Mouse (Mus musculus) liver, postnatal 0 days (tissue): ENCODE measurements around the gene Ppp1r12b. TPM values are rescaled to one million over a fixed set of nuclear protein-coding genes. Genes with fewer than 3 reads are reported as not detected.
A peak's percentile ranks its signal among the peaks of the same experiment; 100 is the strongest.

Source experiments
- ATAC-seq: fragments of 200-750 bp; cut with Nextera tagmentation; 2 replicates; pipeline ENCODE4 v1.8.0; 2017; ENCODE audit warnings: mild to moderate bottlenecking, moderate library complexity
- DNase-seq: peaks from one replicate; pipeline ENCODE4 v3.0.0-alpha.2; 2016
- H3K27ac ChIP-seq: fragments of 300-500 bp; sonication (generic); 2 replicates; pipeline ENCODE4 v1.5.1; 2014; ENCODE audit warnings: antibody characterized with exemption, moderate library complexity, mild to moderate bottlenecking, low read depth
- H3K27me3 ChIP-seq: fragments of 300-500 bp; sonication (generic); 2 replicates; pipeline ENCODE4 v1.6.1; 2014; ENCODE audit warnings: low read length, control low read depth, mixed read lengths; ENCODE audit not compliant: insufficient read depth
- H3K36me3 ChIP-seq: fragments of 300-500 bp; sonication (generic); replicated peaks from 2 replicates; pipeline ENCODE4 v1.6.1; 2014; ENCODE audit warnings: mild to moderate bottlenecking, control low read depth, low read length, moderate library complexity, mixed read lengths; ENCODE audit not compliant: insufficient read depth
- H3K4me1 ChIP-seq: fragments of 300-500 bp; sonication (generic); 2 replicates; pipeline ENCODE4 v1.6.1; 2014; ENCODE audit warnings: antibody characterized with exemption, mild to moderate bottlenecking, control low read depth; ENCODE audit not compliant: insufficient read depth
- H3K4me2 ChIP-seq: fragments of 300-500 bp; sonication (generic); 2 replicates; pipeline ENCODE4 v1.6.1; 2014; ENCODE audit warnings: low read depth, mild to moderate bottlenecking, low read length, moderate library complexity, mixed read lengths
- H3K4me3 ChIP-seq: fragments of 300-500 bp; sonication (generic); 2 replicates; pipeline ENCODE4 v1.5.1; 2014; ENCODE audit warnings: low read depth, low read length
- H3K9ac ChIP-seq: fragments of 300-500 bp; sonication (generic); replicated peaks from 2 replicates; pipeline ENCODE4 v1.6.1; 2014; ENCODE audit warnings: mild to moderate bottlenecking, moderate library complexity
- H3K9me3 ChIP-seq: fragments of 300-500 bp; sonication (generic); 2 replicates; pipeline ENCODE4 v1.6.1; 2016; ENCODE audit warnings: mild to moderate bottlenecking, control low read depth, low read length, mixed read lengths
- CTCF ChIP-seq: sonication (generic); IDR thresholded peaks from 2 replicates; pipeline ENCODE4 v1.5.1; 2016; ENCODE audit warnings: antibody characterized with exemption, low read depth
- EP300 ChIP-seq: IDR thresholded peaks from 2 replicates; pipeline ENCODE4 v1.6.1; 2016; ENCODE audit warnings: antibody characterized with exemption, low read depth, mild to moderate bottlenecking
- WGBS: fragments of 180-500 bp; shearing (Covaris S2); extraction: QIAGEN DNeasy Blood & Tissue Kit; methylation state at CpG from one replicate; pipeline ENCODE4 v1.1.7; 2014; ENCODE audit not compliant: insufficient replicate concordance; 5-methylcytosine and 5-hydroxymethylcytosine counted together
- polyA plus RNA-seq: library from polyadenylated mRNA; unstranded; fragments of >200 nt; fragmentation: Nextera tagmentation; extraction: Ambion mirVana; gene quantifications from 2 replicates; pipeline ENCODE4 v1.2.1, GENCODE M21; 2015

The Ppp1r12b gene
- polyA plus RNA-seq, 1 experiment from 2014 or later = 0.93 TPM

DNA sequence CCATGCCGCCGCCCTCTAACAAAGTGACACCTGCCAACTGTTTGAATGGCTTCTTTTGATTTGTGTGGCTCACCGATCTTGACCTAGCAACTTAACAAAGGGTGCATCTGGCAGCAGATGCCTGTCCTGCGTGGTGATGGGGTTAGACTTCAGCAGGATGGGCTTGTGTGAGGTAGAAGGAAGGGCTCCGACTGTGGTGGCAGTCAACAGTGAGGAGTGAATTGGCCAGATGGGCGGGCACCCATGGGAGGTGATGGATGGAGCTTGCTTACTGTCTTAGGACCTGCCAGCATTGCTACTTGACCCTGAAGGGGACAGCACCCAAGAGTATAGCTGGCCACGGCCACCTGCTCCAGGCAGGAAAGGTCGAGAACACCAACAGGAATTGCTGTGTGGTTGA lies 241.6 kb downstream of the Ppp1r12b start:
- H3K36me3 ChIP-seq = no peaks in the 10 kb centered on the region
- no peaks in the 10 kb centered on the region for H3K9me3 ChIP-seq
- no peak overlapping the region for H3K27ac ChIP-seq
- ATAC-seq (no peak), DNase-seq (no peak)
- no peak overlapping the region for H3K4me2 ChIP-seq
- no peak overlapping the region for H3K4me3 ChIP-seq
- peaks cover 3% of the 10 kb centered on the region for H3K4me1 ChIP-seq
- peaks cover 24% of the 10 kb centered on the region for H3K27me3 ChIP-seq
- WGBS = 63% methylated on average over 8 of the region's 8 CpGs
- TF ChIP-seq EP300 (no peak), CTCF (no peak)
- no peak overlapping the region for H3K9ac ChIP-seq

DNA sequence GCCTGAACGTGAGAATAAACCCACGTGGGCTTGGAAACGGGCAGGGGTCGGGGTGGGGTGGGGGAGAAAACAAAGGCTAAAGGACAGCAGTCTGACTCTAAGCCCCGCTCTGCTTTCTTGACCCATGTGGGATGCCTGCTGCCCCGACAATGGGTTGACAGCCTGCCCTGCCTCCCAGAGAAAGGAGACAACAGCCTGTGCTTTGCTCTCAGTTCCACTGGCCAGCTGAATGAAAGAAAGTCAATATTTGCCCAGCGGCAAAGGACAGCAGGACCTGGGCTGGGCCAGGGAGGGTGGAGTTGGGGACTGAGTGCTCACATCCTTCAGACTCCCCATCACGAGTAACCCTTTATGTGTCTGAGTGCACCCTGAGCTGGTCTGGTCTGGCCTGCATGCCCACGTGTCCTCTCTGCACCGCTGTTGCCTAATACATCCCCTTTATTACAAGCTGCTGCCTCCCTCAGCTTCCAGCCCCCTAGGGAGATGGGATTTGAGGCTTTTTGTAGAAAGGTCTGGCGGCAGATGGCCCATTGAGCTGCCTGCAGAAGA lies 242.2 kb downstream of the Ppp1r12b start:
- no peak for DNase-seq
- TF ChIP-seq EP300 = no peak
- no peak for TF ChIP-seq CTCF
- H3K4me2 ChIP-seq = no peak overlapping the region
- no peak overlapping the region for H3K27ac ChIP-seq
- no peaks in the 10 kb centered on the region for H3K9me3 ChIP-seq
- no peak overlapping the region for H3K9ac ChIP-seq
- no peak overlapping the region for H3K4me3 ChIP-seq
- peaks cover 31% of the 10 kb centered on the region for H3K27me3 ChIP-seq
- 40% methylated on average over 11 of the region's 11 CpGs for WGBS
- peaks cover 9% of the 10 kb centered on the region for H3K4me1 ChIP-seq
- peak; percentile 66; the same call in 1 of the 2 replicates for ATAC-seq
- no peaks in the 10 kb centered on the region for H3K36me3 ChIP-seq

DNA sequence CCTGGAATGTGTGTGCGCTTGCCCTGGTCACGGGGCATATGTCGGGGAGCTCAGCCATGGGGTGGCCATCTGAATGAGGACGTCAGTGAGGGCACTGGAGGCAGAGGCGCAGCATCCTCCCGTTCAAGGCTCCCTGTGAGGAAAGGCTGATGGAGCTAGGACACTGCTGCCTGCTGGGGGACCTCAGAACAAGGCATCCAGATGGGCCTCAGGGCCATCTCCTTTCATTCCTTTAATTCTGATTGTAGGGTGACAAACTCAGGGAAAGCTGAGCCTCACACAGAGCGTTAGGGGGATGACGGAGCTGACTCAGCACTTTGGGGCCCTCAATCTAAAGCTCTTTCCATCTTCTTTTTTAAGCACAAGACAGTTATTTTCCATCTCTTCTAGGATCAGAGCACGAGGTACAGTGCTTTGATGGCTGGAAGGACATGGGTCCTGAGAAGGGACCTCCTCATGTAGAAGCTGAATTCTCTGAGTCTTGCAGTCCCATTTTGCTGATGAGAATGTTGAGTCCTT lies 242.9 kb downstream of the Ppp1r12b start:
- peaks cover 36% of the 10 kb centered on the region for H3K27me3 ChIP-seq
- H3K9me3 ChIP-seq = no peaks in the 10 kb centered on the region
- no peak overlapping the region for H3K4me2 ChIP-seq
- no peak overlapping the region for H3K4me3 ChIP-seq
- 67% methylated on average over 9 of the region's 9 CpGs for WGBS
- no peaks in the 10 kb centered on the region for H3K36me3 ChIP-seq
- no peak overlapping the region for H3K9ac ChIP-seq
- DNase-seq (no peak), ATAC-seq (no peak)
- peaks cover 9% of the 10 kb centered on the region for H3K4me1 ChIP-seq
- H3K27ac ChIP-seq = no peak overlapping the region
- TF ChIP-seq EP300 = no peak
- no peak for TF ChIP-seq CTCF

DNA sequence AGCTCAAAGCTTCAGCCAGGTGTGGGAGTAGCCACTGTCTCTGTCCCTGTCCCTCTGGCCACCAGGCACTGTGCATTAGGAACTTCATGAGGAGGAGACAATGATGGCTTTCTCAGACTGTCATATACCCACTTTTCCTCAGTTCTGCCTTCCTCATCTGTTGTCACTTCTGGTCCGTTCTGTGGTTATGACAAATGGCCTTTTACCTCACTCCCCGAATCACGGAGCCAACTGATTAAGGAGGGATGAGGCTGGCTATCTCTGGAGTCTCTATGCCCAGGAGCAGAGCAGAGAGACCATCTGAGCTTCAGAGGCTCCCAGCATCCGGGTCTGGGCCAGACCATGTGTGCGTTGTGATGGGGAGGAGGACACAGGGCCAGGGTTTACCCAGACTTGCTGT lies 244.1 kb downstream of the Ppp1r12b start:
- TF ChIP-seq CTCF (no peak), EP300 (no peak)
- 55% methylated on average over 5 of the region's 5 CpGs for WGBS
- Histone ChIP-seq H3K36me3 (no peaks in the 10 kb centered on the region), H3K9ac (no peak overlapping the region), H3K27me3 (peaks cover 40% of the 10 kb centered on the region), H3K4me2 (no peak overlapping the region), H3K4me3 (no peak overlapping the region), H3K4me1 (peaks cover 9% of the 10 kb centered on the region), H3K9me3 (no peaks in the 10 kb centered on the region), H3K27ac (no peak overlapping the region)
- ATAC-seq (no peak), DNase-seq (no peak)

DNA sequence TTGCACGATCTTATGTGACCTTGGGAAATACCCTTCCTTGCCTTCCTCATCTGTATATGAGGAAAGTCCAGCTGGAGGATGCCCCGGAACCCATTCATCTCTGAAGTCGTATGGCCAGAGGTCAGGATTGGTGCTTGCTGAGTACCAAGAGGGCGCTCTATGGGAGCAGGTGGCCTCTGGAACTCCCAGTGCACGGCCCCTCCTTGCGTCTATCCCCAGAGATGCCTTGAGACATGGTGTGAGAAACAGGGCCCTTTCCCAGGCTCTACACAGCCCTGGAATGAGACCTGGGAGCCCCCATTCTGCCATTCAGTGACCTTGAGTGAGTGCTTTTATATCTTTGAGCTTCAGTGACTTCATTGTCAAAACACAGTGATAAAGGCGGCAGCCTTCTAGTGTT lies 244.7 kb downstream of the Ppp1r12b start:
- Histone ChIP-seq H3K4me2 (no peak overlapping the region), H3K27ac (no peak overlapping the region), H3K27me3 (peaks cover 40% of the 10 kb centered on the region), H3K4me3 (no peak overlapping the region), H3K9me3 (no peaks in the 10 kb centered on the region), H3K36me3 (no peaks in the 10 kb centered on the region), H3K4me1 (peaks cover 9% of the 10 kb centered on the region), H3K9ac (no peak overlapping the region)
- TF ChIP-seq EP300 = no peak
- no peak for TF ChIP-seq CTCF
- WGBS = 68% methylated on average over 7 of the region's 7 CpGs
- ATAC-seq = no peak
- no peak for DNase-seq

DNA sequence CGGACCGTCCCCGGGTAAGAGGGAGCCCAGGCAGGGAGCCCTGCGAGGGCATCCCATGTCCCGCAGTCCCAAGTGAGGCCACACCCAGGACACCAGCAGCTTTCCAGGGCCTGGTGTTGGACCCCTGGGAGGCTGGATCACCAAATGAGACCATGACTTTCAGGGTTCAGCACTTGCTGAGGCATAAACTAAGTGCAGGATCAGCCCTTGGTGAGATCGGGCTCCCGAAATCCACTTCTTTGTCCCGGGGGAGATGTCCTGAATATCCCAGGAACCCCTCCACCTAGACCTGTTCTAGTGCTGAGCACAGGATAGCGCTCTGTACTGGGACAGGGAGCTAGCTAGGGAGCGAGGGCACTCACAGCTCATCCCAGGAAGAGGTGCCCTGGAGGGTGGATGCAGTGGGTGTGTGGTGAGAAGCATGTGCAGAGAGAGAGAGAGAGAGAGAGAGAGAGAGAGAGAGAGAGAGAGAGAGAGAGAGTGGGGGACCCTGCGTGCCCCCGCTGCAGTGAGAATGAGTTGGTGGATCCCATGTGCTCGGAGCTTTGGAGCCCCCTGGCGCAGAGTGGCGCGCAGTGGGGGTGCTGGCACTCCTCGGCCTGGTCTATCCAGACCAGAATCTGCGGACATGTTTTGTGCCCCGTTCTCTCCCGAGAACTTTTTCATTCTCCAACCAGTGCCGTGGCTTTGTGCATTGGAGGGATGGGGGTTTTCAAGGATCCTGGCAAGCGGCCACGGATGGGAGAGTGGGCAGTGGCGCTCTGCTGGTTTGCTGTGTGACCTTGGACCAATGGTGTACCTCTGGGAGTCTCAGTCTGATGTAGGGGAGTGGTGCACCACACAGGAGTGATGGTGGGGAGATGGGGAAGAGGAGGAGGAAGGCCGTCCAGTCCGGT lies 246.1 kb downstream of the Ppp1r12b start:
- H3K27me3 ChIP-seq = peaks cover 40% of the 10 kb centered on the region

More for the DNA sequence above, 246.1 kb downstream of the Ppp1r12b start:
- no peak for DNase-seq
- 21% methylated on average over 25 of the region's 26 CpGs for WGBS
- Histone ChIP-seq H3K36me3 (no peaks in the 10 kb centered on the region), H3K4me2 (peak overlapping the region; percentile 65), H3K4me3 (peak overlapping the region; percentile 24), H3K9me3 (no peaks in the 10 kb centered on the region), H3K4me1 (peaks cover 9% of the 10 kb centered on the region), H3K9ac (no peak overlapping the region), H3K27ac (no peak overlapping the region)
- ATAC-seq = no peak
- TF ChIP-seq CTCF = no peak
- TF ChIP-seq EP300 = no peak
